In the genomic region with DNA sequence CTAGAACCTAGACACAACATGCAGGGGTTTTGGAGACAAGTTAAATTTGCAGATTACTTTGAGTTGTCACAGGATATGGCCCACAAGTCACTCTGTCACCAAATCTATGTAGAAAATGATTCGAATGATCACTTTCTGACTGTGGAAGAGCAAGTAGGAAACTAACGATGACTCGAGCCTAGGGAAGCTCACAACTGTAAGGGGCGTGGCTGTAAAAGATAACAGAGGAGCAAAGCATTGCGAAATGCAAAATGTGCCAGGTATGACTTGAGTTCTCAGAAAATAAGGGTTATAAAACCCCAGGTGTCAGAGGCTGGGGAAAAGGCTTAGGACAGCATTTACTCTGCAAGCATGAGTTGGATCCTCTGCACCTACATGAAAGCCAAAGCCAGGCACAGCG, we compare ENCODE assay signal across 15 mouse cellular contexts. TPM values are rescaled to one million over a fixed set of nuclear protein-coding genes. Genes with fewer than 3 reads are reported as not detected.
DNase-seq lines count a peak whose midpoint lies in the region; ATAC-seq and TF ChIP-seq lines count a peak whose summit lies in the region.
"Had no signal": no experiment of that assay in that cellular context is flagged by ENCODE, and none has a peak within 500 bp of the region (broad histone marks: within the 10 kb centered on the region; RNA-seq: fewer than 3 reads in every experiment).

No protein-coding gene starts in this region.

- no peak for DNase-seq in heart, adult 8-10 months (ENCODE audit: low spot score)
- no peak for DNase-seq in lung, embryonic 14.5 days
- no peak for DNase-seq in lung, adult 18-20 months
- no peak for DNase-seq in left cerebral cortex, adult 11 months (ENCODE audit: low spot score)
- no peak for DNase-seq in adrenal gland, postnatal 4 days (ENCODE audit: low spot score in 2 of 2)
- DNase-seq: cerebellum, postnatal 10 days; layer of hippocampus, postnatal 36 days; thymus, adult 2 months had no signal

- no peak overlapping the region for H3K4me3 ChIP-seq in heart, embryonic 11.5 days (ENCODE audit: low read depth, low read length)
- H3K4me3 ChIP-seq in lung, embryonic 14.5 days (ENCODE audit: low read depth, low read length) = no peak overlapping the region
- H3K4me3 ChIP-seq in liver, embryonic 12.5 days = no peak overlapping the region
- H3K4me3 ChIP-seq in stomach, embryonic 15.5 days (replicated peaks) = no peak overlapping the region
- H3K4me3 ChIP-seq: embryonic facial prominence, embryonic 12.5 days; hindbrain, embryonic 12.5 days; midbrain, embryonic 13.5 days had no signal

- no peak overlapping the region for H3K27ac ChIP-seq in heart, embryonic 11.5 days (ENCODE audit: low read depth, low read length)
- H3K27ac ChIP-seq in lung, embryonic 14.5 days (ENCODE audit: low read depth) = no peak overlapping the region
- H3K27ac ChIP-seq in liver, embryonic 12.5 days = no peak overlapping the region
- H3K27ac ChIP-seq in stomach, embryonic 15.5 days = no peak overlapping the region
- H3K27ac ChIP-seq: embryonic facial prominence, embryonic 12.5 days; hindbrain, embryonic 12.5 days; midbrain, embryonic 13.5 days had no signal

- no peak for TF ChIP-seq CTCF in lung, embryonic 14.5 days (IDR thresholded peaks at IDR 0.05; ENCODE audit: low read depth)

- H3K36me3 ChIP-seq in heart, embryonic 11.5 days (ENCODE audit: control insufficient read depth, insufficient read depth, low read length) = no peaks in the 10 kb centered on the region
- no peaks in the 10 kb centered on the region for H3K36me3 ChIP-seq in lung, embryonic 14.5 days (ENCODE audit: insufficient read depth)
- no peaks in the 10 kb centered on the region for H3K36me3 ChIP-seq in liver, embryonic 12.5 days
- H3K36me3 ChIP-seq in stomach, embryonic 15.5 days = no peaks in the 10 kb centered on the region
- H3K36me3 ChIP-seq: embryonic facial prominence, embryonic 12.5 days; hindbrain, embryonic 12.5 days; midbrain, embryonic 13.5 days had no signal

- H3K4me1 ChIP-seq in heart, embryonic 11.5 days (ENCODE audit: control insufficient read depth, insufficient read depth, low read length) = no peaks in the 10 kb centered on the region
- H3K4me1 ChIP-seq in lung, embryonic 14.5 days (ENCODE audit: insufficient read depth) = no peaks in the 10 kb centered on the region
- H3K4me1 ChIP-seq in liver, embryonic 12.5 days = peaks cover 13% of the 10 kb centered on the region; the same call in 1 of the 2 replicates
- no peaks in the 10 kb centered on the region for H3K4me1 ChIP-seq in stomach, embryonic 15.5 days
- H3K4me1 ChIP-seq: embryonic facial prominence, embryonic 12.5 days; hindbrain, embryonic 12.5 days; midbrain, embryonic 13.5 days had no signal

- H3K4me2 ChIP-seq in heart, embryonic 11.5 days = 0 out of 2 replicates have a peak overlapping the region, but pooled peaks have one; percentile 20
- peak overlapping the region; percentile 12; the same call in 1 of the 2 replicates for H3K4me2 ChIP-seq in lung, embryonic 14.5 days
- peak overlapping the region; percentile 43 for H3K4me2 ChIP-seq in liver, embryonic 12.5 days
- peak overlapping the region; percentile 33 for H3K4me2 ChIP-seq in stomach, embryonic 15.5 days
- H3K4me2 ChIP-seq: embryonic facial prominence, embryonic 12.5 days; hindbrain, embryonic 12.5 days; midbrain, embryonic 13.5 days had no signal

- WGBS in heart, embryonic 11.5 days (ENCODE audit: insufficient replicate concordance) = 47% methylated on average over 6 of the region's 6 CpGs
- WGBS in lung, embryonic 14.5 days = 68% methylated on average over 6 of the region's 6 CpGs
- 45% methylated on average over 6 of the region's 6 CpGs for WGBS in liver, embryonic 12.5 days (ENCODE audit: insufficient replicate concordance)
- 63% methylated on average over 6 of the region's 6 CpGs for WGBS in stomach, embryonic 15.5 days

- H3K9me3 ChIP-seq in heart, embryonic 11.5 days (replicated peaks; ENCODE audit: control insufficient read depth, low read length) = no peaks in the 10 kb centered on the region
- no peaks in the 10 kb centered on the region for H3K9me3 ChIP-seq in lung, embryonic 14.5 days (ENCODE audit: low read depth, low read length)
- no peaks in the 10 kb centered on the region for H3K9me3 ChIP-seq in liver, embryonic 12.5 days (replicated peaks)
- no peaks in the 10 kb centered on the region for H3K9me3 ChIP-seq in stomach, embryonic 15.5 days
- H3K9me3 ChIP-seq: embryonic facial prominence, embryonic 12.5 days; hindbrain, embryonic 12.5 days; midbrain, embryonic 13.5 days had no signal

- H3K9ac ChIP-seq in heart, embryonic 11.5 days (ENCODE audit: low read depth, low read length) = no peak overlapping the region
- H3K9ac ChIP-seq in lung, embryonic 14.5 days = no peak overlapping the region
- H3K9ac ChIP-seq in liver, embryonic 12.5 days = no peak overlapping the region
- no peak overlapping the region for H3K9ac ChIP-seq in stomach, embryonic 15.5 days
- H3K9ac ChIP-seq: embryonic facial prominence, embryonic 12.5 days; hindbrain, embryonic 12.5 days; midbrain, embryonic 13.5 days had no signal

- no peaks in the 10 kb centered on the region for H3K27me3 ChIP-seq in heart, embryonic 11.5 days (ENCODE audit: control insufficient read depth, insufficient read depth, low read length)
- H3K27me3 ChIP-seq in lung, embryonic 14.5 days (ENCODE audit: insufficient read depth, low read length) = no peaks in the 10 kb centered on the region
- no peaks in the 10 kb centered on the region for H3K27me3 ChIP-seq in liver, embryonic 12.5 days (replicated peaks)
- H3K27me3 ChIP-seq in stomach, embryonic 15.5 days (replicated peaks) = no peaks in the 10 kb centered on the region
- H3K27me3 ChIP-seq: embryonic facial prominence, embryonic 12.5 days; hindbrain, embryonic 12.5 days; midbrain, embryonic 13.5 days; Patski had no signal

- ATAC-seq in heart, embryonic 11.5 days (replicated peaks; ENCODE audit: insufficient number of reproducible peaks, low FRiP score, low TSS enrichment) = no peak
- no peak for ATAC-seq in lung, embryonic 14.5 days (ENCODE audit: insufficient read depth)
- no peak for ATAC-seq in liver, embryonic 12.5 days
- peak; percentile 39; the same call in 1 of the 2 replicates for ATAC-seq in stomach, embryonic 15.5 days (ENCODE audit: insufficient read depth, low FRiP score, low read depth)
- ATAC-seq: midbrain, embryonic 13.5 days; Patski had no signal

RNA-seq across cellular contexts. Expression of a gene that starts 19.4 kb away (rescaled TPM):
- polyA plus RNA-seq in heart, embryonic 11.5 days (2014; fragmentation: Nextera tagmentation; extraction: Ambion mirVana) = 2.2 and 2.6 TPM in 2 replicates
- total RNA-seq in heart, adult 8-10 months (2022) = 1 to 10 TPM in 3 of 4 experiments, under 1 TPM in 1; 0.90 to 1.8 (median 1.3) TPM
- 4.9 and 7.0 TPM in 2 replicates for polyA plus RNA-seq in lung, embryonic 14.5 days (2014; fragmentation: Nextera tagmentation; extraction: Ambion mirVana)
- 1.9 and 2.2 TPM in 2 replicates for polyA plus RNA-seq in liver, embryonic 12.5 days (2016; fragmentation: Nextera tagmentation; extraction: Ambion mirVana)
- 3.1 and 3.7 TPM in 2 replicates for polyA plus RNA-seq in stomach, embryonic 15.5 days (2015; fragmentation: Nextera tagmentation; extraction: Ambion mirVana)
- 10 to 100 TPM in 1 of 2 experiments, 1 to 10 TPM in 1; 9.4 to 12.9 TPM for total RNA-seq in adrenal gland, postnatal 4 days (2021)

RNA-seq across cellular contexts. Expression of a gene that starts 19.5 kb away (rescaled TPM):
- polyA plus RNA-seq in heart, embryonic 11.5 days (2014; fragmentation: Nextera tagmentation; extraction: Ambion mirVana) = 9.4 and 10.4 TPM in 2 replicates
- total RNA-seq in heart, adult 8-10 months (2022) = 1 to 10 TPM; 2.4 to 4.3 (median 3.4) TPM
- polyA plus RNA-seq in lung, embryonic 14.5 days (2014; fragmentation: Nextera tagmentation; extraction: Ambion mirVana) = 14.6 and 16.6 TPM in 2 replicates
- polyA plus RNA-seq in liver, embryonic 12.5 days (2016; fragmentation: Nextera tagmentation; extraction: Ambion mirVana) = 7.1 and 7.2 TPM in 2 replicates
- polyA plus RNA-seq in stomach, embryonic 15.5 days (2015; fragmentation: Nextera tagmentation; extraction: Ambion mirVana) = 8.5 and 9.0 TPM in 2 replicates
- total RNA-seq in adrenal gland, postnatal 4 days (2021) = 10 to 100 TPM; 15.5 to 16.8 TPM
